Mouse (Mus musculus) testis, adult 2 months (tissue): ENCODE measurements around the gene Prcp. TPM values are rescaled to one million over a fixed set of nuclear protein-coding genes. Genes with fewer than 3 reads are reported as not detected.

ENCODE experiments used
- H3K27ac ChIP-seq: fragments of 200-500 bp; 2 replicates; pipeline ENCODE4 v1.5.1; 2012; ENCODE audit warnings: low read depth, low read length; ENCODE audit not compliant: control insufficient read depth, insufficient read depth
- H3K27me3 ChIP-seq: fragments of 200-500 bp; 2 replicates; pipeline ENCODE4 v1.6.1; 2012; ENCODE audit warnings: mild to moderate bottlenecking, low read length, moderate library complexity; ENCODE audit not compliant: control insufficient read depth, insufficient read depth
- H3K36me3 ChIP-seq: fragments of 200-500 bp; 2 replicates; pipeline ENCODE4 v1.6.1; 2012; ENCODE audit warnings: mild to moderate bottlenecking, low read length; ENCODE audit not compliant: control insufficient read depth, insufficient read depth
- H3K4me1 ChIP-seq: fragments of 200-500 bp; 2 replicates; pipeline ENCODE4 v1.6.1; 2012; ENCODE audit warnings: low read length; ENCODE audit not compliant: control insufficient read depth, insufficient read depth
- H3K4me3 ChIP-seq: fragments of 200-500 bp; 2 replicates; pipeline ENCODE4 v1.5.1; 2012; ENCODE audit warnings: low read depth, mild to moderate bottlenecking, low read length, moderate library complexity, mixed read lengths; ENCODE audit not compliant: control insufficient read depth
- CTCF ChIP-seq: fragments of 200-500 bp; IDR thresholded peaks from 2 replicates; pipeline ENCODE4 v1.5.1; 2012; ENCODE audit warnings: low read depth, mild to moderate bottlenecking, inconsistent platforms, low read length, moderate library complexity; ENCODE audit not compliant: control insufficient read depth, insufficient read depth, insufficient replicate concordance
- POLR2A ChIP-seq: fragments of 200-500 bp; IDR thresholded peaks from 2 replicates; pipeline ENCODE4 v1.6.1; 2012; ENCODE audit warnings: low read depth, mild to moderate bottlenecking, inconsistent platforms, low read length, moderate library complexity; ENCODE audit not compliant: control insufficient read depth
- polyA plus RNA-seq: library from polyadenylated mRNA; depleted of rRNA; stranded (reverse); fragments of >200 nt; gene quantifications from 2 replicates; pipeline ENCODE4 v1.2.3, GENCODE M21; 2012

Gene Prcp
- polyA plus RNA-seq, 1 experiment = 28.5 TPM

GRCm38 (mm10) chr7:92936747-92937146 is 62.5 kb downstream of the Prcp start:
- no peak overlapping the region for H3K4me3 ChIP-seq
- TF ChIP-seq CTCF (no peak), POLR2A (no peak)
- no peak overlapping the region for H3K27ac ChIP-seq

GRCm38 (mm10) chr7:92937955-92938354 is 63.7 kb downstream of the Prcp start:
- no peak overlapping the region for H3K27ac ChIP-seq
- H3K36me3 ChIP-seq = no peaks in the 10 kb centered on the region
- H3K4me3 ChIP-seq = peak overlapping the region; percentile 25; the same call in 1 of the 2 replicates
- H3K4me1 ChIP-seq = 0 out of 2 replicates have a peak, but pooled peaks cover 3% of the 10 kb centered on the region
- TF ChIP-seq CTCF = peak; percentile 56; the same call in 1 of the 2 replicates
- no peak for TF ChIP-seq POLR2A
- H3K27me3 ChIP-seq = no peaks in the 10 kb centered on the region

More at GRCm38 (mm10) chr7:92936747-92937146, 62.5 kb downstream of the Prcp start:
- Histone ChIP-seq H3K36me3 (no peaks in the 10 kb centered on the region), H3K4me1 (0 out of 2 replicates have a peak, but pooled peaks cover 3% of the 10 kb centered on the region), H3K27me3 (no peaks in the 10 kb centered on the region)

GRCm38 (mm10) chr7:92939776-92940175 is 65.5 kb downstream of the Prcp start:
- Histone ChIP-seq H3K27ac (no peak overlapping the region), H3K4me3 (no peak overlapping the region), H3K36me3 (no peaks in the 10 kb centered on the region), H3K4me1 (0 out of 2 replicates have a peak, but pooled peaks cover 3% of the 10 kb centered on the region), H3K27me3 (no peaks in the 10 kb centered on the region)
- TF ChIP-seq POLR2A (no peak), CTCF (no peak)

- Histone ChIP-seq H3K4me1 (no peaks in the 10 kb centered on the region), H3K27me3 (no peaks in the 10 kb centered on the region), H3K4me3 (no peak overlapping the region), H3K36me3 (no peaks in the 10 kb centered on the region), H3K27ac (no peak overlapping the region)
- TF ChIP-seq CTCF (no peak), POLR2A (no peak)
Measured at GRCm38 (mm10) chr7:92950775-92951174, 76.5 kb downstream of the Prcp start.

GRCm38 (mm10) chr7:92952210-92952609 is 77.9 kb downstream of the Prcp start:
- Histone ChIP-seq H3K4me1 (no peaks in the 10 kb centered on the region), H3K27ac (no peak overlapping the region)
- no peak for TF ChIP-seq POLR2A
- no peak for TF ChIP-seq CTCF

GRCm38 (mm10) chr7:92959758-92960157 is 85.5 kb downstream of the Prcp start:
- Histone ChIP-seq H3K4me1 (no peaks in the 10 kb centered on the region), H3K27me3 (no peaks in the 10 kb centered on the region), H3K27ac (no peak overlapping the region), H3K4me3 (no peak overlapping the region), H3K36me3 (no peaks in the 10 kb centered on the region)
- no peak for TF ChIP-seq CTCF
- no peak for TF ChIP-seq POLR2A

More at GRCm38 (mm10) chr7:92952210-92952609, 77.9 kb downstream of the Prcp start:
- H3K27me3 ChIP-seq = no peaks in the 10 kb centered on the region
- no peak overlapping the region for H3K4me3 ChIP-seq
- no peaks in the 10 kb centered on the region for H3K36me3 ChIP-seq

GRCm38 (mm10) chr7:92961876-92962275 is 87.6 kb downstream of the Prcp start:
- no peaks in the 10 kb centered on the region for H3K27me3 ChIP-seq

GRCm38 (mm10) chr7:92964754-92965501 is 90.7 kb downstream of the Prcp start:
- Histone ChIP-seq H3K4me1 (no peaks in the 10 kb centered on the region), H3K4me3 (no peak overlapping the region), H3K27me3 (no peaks in the 10 kb centered on the region), H3K27ac (no peak overlapping the region), H3K36me3 (no peaks in the 10 kb centered on the region)
- TF ChIP-seq CTCF = peak; percentile 7; the same call in 1 of the 2 replicates
- TF ChIP-seq POLR2A = no peak

More at GRCm38 (mm10) chr7:92961876-92962275, 87.6 kb downstream of the Prcp start:
- no peaks in the 10 kb centered on the region for H3K36me3 ChIP-seq
- H3K27ac ChIP-seq = no peak overlapping the region
- TF ChIP-seq CTCF = no peak
- TF ChIP-seq POLR2A = no peak
- no peak overlapping the region for H3K4me3 ChIP-seq
- H3K4me1 ChIP-seq = no peaks in the 10 kb centered on the region
